Comparison of ENCODE assay signal across 19 mouse cellular contexts in the genomic region with DNA sequence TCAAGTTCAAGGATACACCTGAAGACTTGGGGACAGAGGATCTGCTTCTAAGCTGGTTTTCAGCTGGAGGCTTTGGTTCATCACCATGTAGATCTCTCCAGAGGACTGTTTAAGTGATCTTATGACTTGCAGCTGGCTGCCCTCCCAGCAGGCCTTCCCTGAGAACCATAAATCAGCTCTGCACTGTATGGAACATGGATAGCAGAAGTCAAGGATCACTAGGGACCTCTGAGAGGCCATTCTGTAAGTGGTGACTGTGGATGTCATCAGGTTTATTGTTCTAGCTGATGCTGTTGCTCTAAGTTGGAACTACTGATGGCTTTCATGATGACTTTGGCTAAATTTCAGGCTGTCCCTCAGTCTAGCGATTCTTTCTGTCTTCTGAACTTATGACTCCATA.
A peak's percentile ranks its signal among the peaks of the same experiment; 100 is the strongest.
DNase-seq lines count a peak whose midpoint lies in the region; ATAC-seq and TF ChIP-seq lines count a peak whose summit lies in the region.
"Had no signal": no experiment of that assay in that cellular context is flagged by ENCODE, and none has a peak within 500 bp of the region (broad histone marks: within the 10 kb centered on the region; RNA-seq: fewer than 3 reads in every experiment).

No protein-coding gene starts in this region.

- 50% methylated on average over 1 of the region's 1 CpGs for WGBS in kidney, embryonic 16.5 days
- WGBS in limb, embryonic 14.5 days = 71% methylated on average over 1 of the region's 1 CpGs
- WGBS in limb, embryonic 10.5 days = 100% methylated on average over 1 of the region's 1 CpGs

- DNase-seq in kidney, adult 18-20 months = no peak
- DNase-seq in limb, embryonic 14.5 days (ENCODE audit: low spot score) = peak; percentile 21
- DNase-seq in limb, embryonic 10.5 days (ENCODE audit: low spot score) = no peak
- DNase-seq in 3T3-L1 (ENCODE audit: low read depth, low spot score) (peak; percentile 12), adipocyte (ENCODE audit: low spot score) (peak; percentile 34)
- no peak for DNase-seq in thymus, postnatal 25 days
- DNase-seq in natural killer cell, adult 2 months (ENCODE audit: low spot score in 2 of 2) = no peak
- DNase-seq: adrenal gland, postnatal 10 days; cerebellum, adult 11-12 months; cerebellum, adult 9-10 months; cerebellum, postnatal 25 days; gastrocnemius, postnatal 10 days; heart, adult 2 months had no signal

- H3K36me3 ChIP-seq in kidney, embryonic 16.5 days (ENCODE audit: insufficient read depth, low read length) = no peaks in the 10 kb centered on the region
- H3K36me3 ChIP-seq in limb, embryonic 14.5 days (ENCODE audit: control insufficient read depth, insufficient read depth, low read length) = no peaks in the 10 kb centered on the region
- H3K36me3 ChIP-seq in limb, embryonic 10.5 days = no peaks in the 10 kb centered on the region
- H3K36me3 ChIP-seq: embryonic facial prominence, embryonic 12.5 days; forebrain, embryonic 15.5 days; heart, embryonic 12.5 days; hindbrain, embryonic 10.5 days had no signal

- H3K9ac ChIP-seq in kidney, embryonic 16.5 days (replicated peaks; ENCODE audit: low read length) = no peak overlapping the region
- no peak overlapping the region for H3K9ac ChIP-seq in limb, embryonic 14.5 days (ENCODE audit: low read depth, low read length, severe bottlenecking)
- H3K9ac ChIP-seq: embryonic facial prominence, embryonic 12.5 days; forebrain, embryonic 15.5 days; heart, embryonic 12.5 days; hindbrain, embryonic 14.5 days had no signal

- no peak for TF ChIP-seq POLR2A in limb, embryonic 14.5 days (IDR thresholded peaks at IDR 0.05; ENCODE audit: borderline replicate concordance, extremely low read depth, insufficient read depth, insufficient read length)

- peaks cover under 1% of the 10 kb centered on the region for H3K9me3 ChIP-seq in kidney, embryonic 16.5 days (ENCODE audit: low read length)
- H3K9me3 ChIP-seq in limb, embryonic 14.5 days (ENCODE audit: control insufficient read depth, low read length) = 0 out of 2 replicates have a peak, but pooled peaks cover 2% of the 10 kb centered on the region
- no peaks in the 10 kb centered on the region for H3K9me3 ChIP-seq in limb, embryonic 10.5 days (replicated peaks)
- H3K9me3 ChIP-seq: embryonic facial prominence, embryonic 12.5 days; forebrain, embryonic 15.5 days; heart, embryonic 12.5 days had no signal

- ATAC-seq in kidney, embryonic 16.5 days (ENCODE audit: low FRiP score, low TSS enrichment) = peak; percentile 73
- no peak for ATAC-seq in limb, embryonic 14.5 days (ENCODE audit: low FRiP score, low read depth)
- ATAC-seq: forebrain, embryonic 15.5 days had no signal

- H3K4me2 ChIP-seq in kidney, embryonic 16.5 days (replicated peaks; ENCODE audit: low read depth, low read length) = no peak overlapping the region
- no peak overlapping the region for H3K4me2 ChIP-seq in limb, embryonic 14.5 days (replicated peaks; ENCODE audit: low read depth, low read length, severe bottlenecking)
- H3K4me2 ChIP-seq: embryonic facial prominence, embryonic 12.5 days; forebrain, embryonic 15.5 days; heart, embryonic 12.5 days; hindbrain, embryonic 14.5 days had no signal

- H3K27ac ChIP-seq in kidney, embryonic 16.5 days (ENCODE audit: low read length) = no peak overlapping the region
- no peak overlapping the region for H3K27ac ChIP-seq in limb, embryonic 14.5 days (replicated peaks; ENCODE audit: low read depth, low read length)
- no peak overlapping the region for H3K27ac ChIP-seq in limb, embryonic 10.5 days
- H3K27ac ChIP-seq: embryonic facial prominence, embryonic 12.5 days; forebrain, embryonic 15.5 days; heart, adult 2 months; hindbrain, embryonic 10.5 days; hindbrain, embryonic 14.5 days had no signal

- no peaks in the 10 kb centered on the region for H3K4me1 ChIP-seq in kidney, embryonic 16.5 days (ENCODE audit: insufficient read depth, low read length)
- H3K4me1 ChIP-seq in limb, embryonic 14.5 days (ENCODE audit: control insufficient read depth, insufficient read depth, low read length) = no peaks in the 10 kb centered on the region
- peaks cover 14% of the 10 kb centered on the region for H3K4me1 ChIP-seq in limb, embryonic 10.5 days
- H3K4me1 ChIP-seq: embryonic facial prominence, embryonic 12.5 days; forebrain, embryonic 15.5 days; hindbrain, embryonic 10.5 days had no signal

- H3K4me3 ChIP-seq in kidney, embryonic 16.5 days (ENCODE audit: low read length) = no peak overlapping the region
- no peak overlapping the region for H3K4me3 ChIP-seq in limb, embryonic 14.5 days (replicated peaks; ENCODE audit: low read length)
- H3K4me3 ChIP-seq in limb, embryonic 10.5 days = no peak overlapping the region
- H3K4me3 ChIP-seq: embryonic facial prominence, embryonic 12.5 days; forebrain, embryonic 15.5 days; heart, adult 2 months; heart, embryonic 12.5 days; hindbrain, embryonic 10.5 days had no signal

- no peaks in the 10 kb centered on the region for H3K27me3 ChIP-seq in kidney, embryonic 16.5 days (ENCODE audit: insufficient read depth, low read length)
- no peaks in the 10 kb centered on the region for H3K27me3 ChIP-seq in limb, embryonic 14.5 days (ENCODE audit: control insufficient read depth, insufficient read depth, low read length)
- no peaks in the 10 kb centered on the region for H3K27me3 ChIP-seq in limb, embryonic 10.5 days (ENCODE audit: low read depth, poor library complexity, severe bottlenecking)
- H3K27me3 ChIP-seq: embryonic facial prominence, embryonic 12.5 days; forebrain, embryonic 15.5 days; heart, embryonic 12.5 days had no signal

Comparison
In these comparisons a context has a peak if more than half of its experiments do, and no peak if none do; other contexts are left out.
1. DNase-seq: peak in limb, embryonic 14.5 days (single experiment), 3T3-L1 (single experiment) and adipocyte (single experiment); none in kidney, adult 18-20 months (single experiment), limb, embryonic 10.5 days (single experiment), thymus, postnatal 25 days (single experiment) and natural killer cell, adult 2 months (0 of 2).